Mouse (Mus musculus) heart, embryonic 14.5 days (tissue): ENCODE results near the gene Tspan5. TPM values are rescaled to one million over a fixed set of nuclear protein-coding genes. Genes with fewer than 3 reads are reported as not detected.

Source experiments
- ATAC-seq: fragments of 200-750 bp; cut with Nextera tagmentation; 2 replicates; pipeline ENCODE4 v1.8.0; 2017; ENCODE audit warnings: low read depth, moderate TSS enrichment; ENCODE audit not compliant: insufficient number of reproducible peaks, insufficient read depth, low FRiP score
- H3K27ac ChIP-seq, 2 experiments: fragments of 200-500 bp in 1 of 2; fragments of 300-500 bp in 1 of 2; sonication (generic) in 1 of 2; replicated peaks in 1 of 2; 2 replicates each; pipeline ENCODE4 v1.5.1; 2012 to 2014; ENCODE audit warnings: low read depth in 2 of 2, low read length in 2 of 2, control low read depth in 1 of 2, mild to moderate bottlenecking in 1 of 2, mixed read lengths in 1 of 2; ENCODE audit not compliant: control insufficient read depth in 1 of 2, insufficient read depth in 1 of 2
- H3K27me3 ChIP-seq: fragments of 300-500 bp; sonication (generic); 2 replicates; pipeline ENCODE4 v1.6.1; 2014; ENCODE audit warnings: mild to moderate bottlenecking, low read length, control low read depth; ENCODE audit not compliant: control insufficient read depth, insufficient read depth
- H3K36me3 ChIP-seq: fragments of 300-500 bp; sonication (generic); 2 replicates; pipeline ENCODE4 v1.6.1; 2014; ENCODE audit warnings: mild to moderate bottlenecking, control low read depth, low read length, mixed read lengths; ENCODE audit not compliant: control insufficient read depth, insufficient read depth
- H3K4me1 ChIP-seq, 2 experiments: fragments of 200-500 bp in 1 of 2; fragments of 300-500 bp in 1 of 2; sonication (generic) in 1 of 2; 2 replicates each; pipeline ENCODE4 v1.6.1; 2012 to 2014; ENCODE audit warnings: low read length in 2 of 2, control low read depth in 1 of 2, mixed read lengths in 1 of 2; ENCODE audit not compliant: control insufficient read depth in 2 of 2, insufficient read depth in 2 of 2
- H3K4me2 ChIP-seq: fragments of 300-500 bp; sonication (generic); 2 replicates; pipeline ENCODE4 v1.6.1; 2014; ENCODE audit warnings: mild to moderate bottlenecking, low read length
- H3K4me3 ChIP-seq, 2 experiments: fragments of 200-500 bp in 1 of 2; fragments of 300-500 bp in 1 of 2; sonication (generic) in 1 of 2; 2 replicates each; pipeline ENCODE4 v1.5.1; 2012 to 2014; ENCODE audit warnings: low read length in 2 of 2, mild to moderate bottlenecking in 2 of 2, control low read depth in 1 of 2, low read depth in 1 of 2, moderate library complexity in 1 of 2; ENCODE audit not compliant: control insufficient read depth in 1 of 2, insufficient read depth in 1 of 2
- H3K9ac ChIP-seq: fragments of 300-500 bp; sonication (generic); 2 replicates; pipeline ENCODE4 v1.6.1; 2014; ENCODE audit warnings: mild to moderate bottlenecking, low read length
- H3K9me3 ChIP-seq: fragments of 300-500 bp; sonication (generic); 2 replicates; pipeline ENCODE4 v1.6.1; 2016; ENCODE audit warnings: low read length, control low read depth; ENCODE audit not compliant: control insufficient read depth
- WGBS: fragments of 180-500 bp; shearing (Covaris S2); extraction: QIAGEN DNeasy Blood & Tissue Kit; methylation state at CpG from one replicate; pipeline ENCODE4 v1.1.7; 2014; 5-methylcytosine and 5-hydroxymethylcytosine counted together
- polyA plus RNA-seq: library from polyadenylated mRNA; unstranded; fragments of >200 nt; fragmentation: Nextera tagmentation; extraction: Ambion mirVana; gene quantifications from 2 replicates; pipeline ENCODE4 v1.2.1, GENCODE M21; 2014

Gene Tspan5
- polyA plus RNA-seq, 1 experiment from 2014 or later = 17.4 TPM

DNA sequence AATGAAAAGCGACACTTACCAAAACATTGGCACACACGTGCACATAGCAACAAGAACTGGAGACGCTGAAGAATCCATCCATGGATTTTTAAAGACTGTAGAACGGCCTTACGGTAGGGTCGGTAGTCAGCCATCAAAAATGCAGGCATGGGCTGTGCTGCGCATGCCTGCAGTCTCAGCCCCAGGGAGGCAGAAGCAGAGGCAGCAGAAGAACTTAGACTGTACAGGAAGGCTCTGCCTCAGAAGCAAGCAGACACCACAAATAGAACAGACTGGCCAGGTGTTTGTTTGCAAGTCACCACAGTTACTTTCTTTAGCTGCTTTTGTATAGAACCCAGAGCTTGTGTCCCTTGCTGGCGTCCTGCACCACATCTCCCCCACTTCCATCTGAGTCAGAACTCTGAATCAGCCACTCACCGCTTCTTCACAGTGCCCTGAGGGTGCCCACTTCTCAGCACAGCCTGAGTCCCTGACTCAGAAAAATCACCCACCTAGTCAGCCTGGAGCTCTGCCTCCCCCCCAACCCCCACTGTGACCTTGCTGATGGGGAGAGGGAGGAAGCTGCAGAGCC is 158.7 kb downstream of the Tspan5 start:
- Histone ChIP-seq H3K4me3 (no peak overlapping the region), H3K4me2 (no peak overlapping the region), H3K9ac (no peak overlapping the region), H3K27ac (no peak overlapping the region), H3K27me3 (no peaks in the 10 kb centered on the region), H3K4me1 (peaks cover 0 to under 1% of the 10 kb centered on the region in 2 experiments; a peak in 1 of 4 replicates), H3K9me3 (no peaks in the 10 kb centered on the region), H3K36me3 (0 out of 2 replicates have a peak, but pooled peaks cover 2% of the 10 kb centered on the region)
- WGBS = 71% methylated on average over 9 of the region's 9 CpGs
- ATAC-seq = no peak

DNA sequence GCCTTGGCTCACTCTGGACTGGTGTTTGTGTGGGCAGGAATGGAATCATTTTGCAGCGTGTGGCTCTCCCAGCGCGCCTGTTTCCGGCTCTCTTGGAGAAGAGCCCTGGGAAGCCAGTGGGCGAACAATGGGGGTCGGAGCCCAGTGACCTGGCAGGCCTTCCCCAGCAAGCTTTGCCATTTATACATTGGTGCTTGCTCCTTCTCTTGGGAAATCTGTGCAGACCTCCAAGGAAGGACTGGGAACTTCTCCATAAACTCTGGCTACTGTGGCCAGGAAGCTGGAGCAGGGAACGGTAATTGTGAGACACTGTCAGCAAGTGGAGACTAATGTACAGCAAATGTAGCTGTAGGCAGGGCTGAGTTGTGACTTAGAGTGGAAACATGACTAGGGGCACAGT is 163.7 kb downstream of the Tspan5 start:
- Histone ChIP-seq H3K4me1 (0 out of 4 replicates have a peak, but pooled peaks cover 0 to 6% of the 10 kb centered on the region in 2 experiments), H3K36me3 (no peaks in the 10 kb centered on the region), H3K27me3 (0 out of 2 replicates have a peak, but pooled peaks cover 2% of the 10 kb centered on the region), H3K4me2 (no peak overlapping the region), H3K4me3 (no peak overlapping the region), H3K9ac (no peak overlapping the region), H3K27ac (peak overlapping the region; percentile 53 to 80), H3K9me3 (no peaks in the 10 kb centered on the region)
- WGBS = 60% methylated on average over 7 of the region's 7 CpGs
- ATAC-seq = peak; percentile 57; the same call in 1 of the 2 replicates

DNA sequence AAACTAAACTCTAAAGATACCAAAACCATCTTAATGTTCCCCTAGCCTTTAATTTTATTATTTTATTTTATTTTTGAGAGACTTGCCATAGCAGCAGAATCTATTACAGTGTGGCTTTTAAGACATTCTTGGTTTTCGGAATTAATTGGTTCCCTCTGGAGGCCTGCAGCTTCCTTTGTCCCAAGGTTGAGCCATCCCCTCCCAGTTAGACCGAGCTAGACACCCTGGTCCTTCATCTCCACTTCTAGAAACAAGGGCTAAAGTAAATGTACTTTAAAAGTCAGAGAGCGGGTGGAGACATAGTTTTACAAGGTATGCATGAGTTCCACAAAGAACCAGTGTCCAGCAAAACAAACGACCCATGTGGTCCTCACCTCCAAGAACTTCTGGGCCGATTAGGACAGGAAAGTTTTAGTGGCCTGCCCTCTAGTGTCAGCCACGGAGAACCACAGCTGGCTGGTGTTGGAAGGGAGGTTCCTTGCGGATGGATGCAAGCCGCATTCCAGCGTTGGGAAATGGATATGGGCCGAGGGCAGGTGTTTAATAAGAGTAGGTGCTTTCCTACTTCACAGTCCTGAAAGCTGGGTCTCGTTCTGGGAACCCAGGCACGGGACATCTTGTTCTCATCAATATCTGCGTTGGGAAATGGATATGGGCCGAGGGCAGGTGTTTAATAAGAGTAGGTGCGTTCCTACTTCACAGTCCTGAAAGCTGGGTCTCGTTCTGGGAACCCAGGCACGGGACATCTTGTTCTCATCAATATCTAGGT is 164.3 kb downstream of the Tspan5 start:
- Histone ChIP-seq H3K4me2 (no peak overlapping the region), H3K4me3 (no peak overlapping the region), H3K4me1 (0 out of 4 replicates have a peak, but pooled peaks cover 0 to 6% of the 10 kb centered on the region in 2 experiments), H3K9me3 (no peaks in the 10 kb centered on the region), H3K27ac (peak overlapping the region in 1 of 2 experiments; percentile 80; a peak in 2 of 4 replicates), H3K27me3 (0 out of 2 replicates have a peak, but pooled peaks cover 2% of the 10 kb centered on the region), H3K9ac (no peak overlapping the region), H3K36me3 (no peaks in the 10 kb centered on the region)
- peak; percentile 36; the same call in 1 of the 2 replicates for ATAC-seq
- WGBS = 34% methylated on average over 17 of the region's 17 CpGs

DNA sequence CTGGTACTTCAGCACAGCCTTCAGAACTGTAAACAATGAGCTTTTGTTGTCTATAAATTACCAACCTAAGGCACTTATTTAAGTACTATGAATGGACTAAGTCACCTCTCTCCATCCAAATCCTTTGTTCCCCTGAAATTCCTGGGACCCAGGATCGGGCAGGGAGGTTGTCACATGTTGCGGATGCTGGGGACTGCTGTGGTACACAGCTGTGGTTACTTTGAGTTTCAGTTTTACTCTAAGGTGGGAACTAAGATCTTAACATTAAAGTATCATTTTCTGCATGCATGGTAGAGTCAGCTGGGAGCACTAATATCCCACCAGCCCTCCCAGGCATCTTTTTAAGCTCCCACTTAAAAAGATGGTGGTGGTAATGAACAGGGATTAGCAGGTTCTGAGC is 167.3 kb downstream of the Tspan5 start:
- H3K9ac ChIP-seq = no peak overlapping the region
- no peak overlapping the region for H3K27ac ChIP-seq
- ATAC-seq = no peak
- H3K4me3 ChIP-seq = no peak overlapping the region
- peaks cover 2% of the 10 kb centered on the region; the same call in 1 of the 2 replicates for H3K27me3 ChIP-seq
- WGBS = 86% methylated on average over 2 of the region's 2 CpGs
- H3K4me2 ChIP-seq = no peak overlapping the region
- H3K9me3 ChIP-seq = no peaks in the 10 kb centered on the region
- 0 out of 4 replicates have a peak, but pooled peaks cover 0 to 6% of the 10 kb centered on the region in 2 experiments for H3K4me1 ChIP-seq
- H3K36me3 ChIP-seq = no peaks in the 10 kb centered on the region

DNA sequence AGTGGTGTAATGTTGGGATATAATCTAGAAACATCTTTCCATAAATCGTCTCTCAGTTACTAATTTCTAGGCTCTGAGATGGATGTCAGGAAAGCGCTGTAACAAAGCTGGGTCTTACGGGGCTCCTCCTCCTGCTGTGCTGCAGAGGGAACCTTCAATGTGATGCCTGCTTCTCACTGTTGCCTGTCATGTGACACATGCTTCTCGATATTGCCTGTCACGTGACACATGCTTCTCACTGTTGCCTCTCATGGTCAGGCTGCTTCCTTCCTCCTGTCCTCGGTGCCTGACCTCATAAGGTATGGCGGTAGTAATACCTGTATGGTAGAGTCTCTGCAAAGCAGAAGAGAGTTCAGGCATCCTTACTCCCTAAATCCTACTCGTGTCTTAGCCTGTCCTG is 170.5 kb downstream of the Tspan5 start:
- Histone ChIP-seq H3K27ac (no peak overlapping the region), H3K36me3 (no peaks in the 10 kb centered on the region), H3K4me2 (no peak overlapping the region), H3K9ac (no peak overlapping the region), H3K27me3 (no peaks in the 10 kb centered on the region; the same call in 1 of the 2 replicates), H3K4me3 (no peak overlapping the region), H3K9me3 (no peaks in the 10 kb centered on the region), H3K4me1 (peaks cover 6 to 9% of the 10 kb centered on the region in 2 experiments)
- ATAC-seq = no peak
- 91% methylated on average over 8 of the region's 8 CpGs for WGBS

- H3K4me1 ChIP-seq = peaks cover 14 to 20% of the 10 kb centered on the region in 2 experiments
- H3K4me3 ChIP-seq = no peak overlapping the region
- H3K27ac ChIP-seq = no peak overlapping the region
- no peak overlapping the region for H3K9ac ChIP-seq
- no peaks in the 10 kb centered on the region; the same call in 1 of the 2 replicates for H3K27me3 ChIP-seq
- ATAC-seq = no peak
- H3K9me3 ChIP-seq = no peaks in the 10 kb centered on the region; the same call in 1 of the 2 replicates
- no peaks in the 10 kb centered on the region for H3K36me3 ChIP-seq
- H3K4me2 ChIP-seq = no peak overlapping the region
- 70% methylated on average over 8 of the region's 8 CpGs for WGBS
Observed at GRCm38 (mm10) chr3:138914626-138915288, 172.8 kb downstream of the Tspan5 start.

- Histone ChIP-seq H3K27ac (no peak overlapping the region), H3K4me2 (no peak overlapping the region), H3K27me3 (no peaks in the 10 kb centered on the region; the same call in 1 of the 2 replicates), H3K36me3 (no peaks in the 10 kb centered on the region), H3K9ac (no peak overlapping the region), H3K4me3 (no peak overlapping the region), H3K4me1 (peaks cover 14 to 20% of the 10 kb centered on the region in 2 experiments), H3K9me3 (no peaks in the 10 kb centered on the region; the same call in 1 of the 2 replicates)
- no peak for ATAC-seq
- 85% methylated on average over 4 of the region's 4 CpGs for WGBS
Observed at GRCm38 (mm10) chr3:138916591-138916990, 174.6 kb downstream of the Tspan5 start.
